Mouse (Mus musculus): ENCODE results near the gene Cald1. TPM values are rescaled to one million over a fixed set of nuclear protein-coding genes. Genes with fewer than 3 reads are reported as not detected.

Cald1 gene
- polyA plus RNA-seq, 1 experiment from 2014 or later: 368 TPM

DNA sequence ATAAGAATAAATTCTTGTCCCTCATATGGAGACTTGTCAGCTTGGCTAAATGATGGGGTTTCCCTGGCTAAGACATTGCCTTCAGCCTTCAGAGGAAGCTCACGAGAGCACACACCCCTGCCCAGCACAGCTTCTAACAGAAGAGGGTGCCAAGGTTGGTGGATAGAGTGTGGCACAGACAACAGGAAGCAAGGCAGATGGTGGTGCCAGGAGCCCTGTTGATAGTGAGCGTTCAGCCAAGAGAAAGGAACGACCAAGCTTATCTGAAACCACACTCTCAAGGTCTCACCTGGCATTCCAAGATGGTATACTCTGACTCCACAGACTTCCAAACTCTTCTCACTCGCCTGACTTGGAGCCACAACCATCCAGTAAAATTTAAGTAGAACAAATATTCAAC is 66.0 kb downstream of the Cald1 start:
- H3K4me3 ChIP-seq (ENCODE audit: low read depth, low read length): no peak overlapping the region
- no peaks in the 10 kb centered on the region for H3K36me3 ChIP-seq (ENCODE audit: control insufficient read depth, insufficient read depth, low read length)
- 0 out of 2 replicates have a peak, but pooled peaks cover 4% of the 10 kb centered on the region for H3K4me1 ChIP-seq (ENCODE audit: control insufficient read depth, insufficient read depth, low read length)
- H3K9me3 ChIP-seq (ENCODE audit: control insufficient read depth, low read depth, low read length): no peaks in the 10 kb centered on the region
- no peak overlapping the region for H3K4me2 ChIP-seq (replicated peaks; ENCODE audit: low read depth, low read length)
- no peak for ATAC-seq (ENCODE audit: insufficient number of reproducible peaks, insufficient read depth, low FRiP score, low read depth)
- no peaks in the 10 kb centered on the region for H3K27me3 ChIP-seq (ENCODE audit: control insufficient read depth, insufficient read depth, low read length)
- no peak overlapping the region for H3K9ac ChIP-seq (replicated peaks; ENCODE audit: low read depth, low read length)
- WGBS: 65% methylated on average over 4 of the region's 4 CpGs
- H3K27ac ChIP-seq (ENCODE audit: low read length): no peak overlapping the region

GRCm38 (mm10) chr6:34664749-34665148 is 66.4 kb downstream of the Cald1 start:
- Histone ChIP-seq H3K4me1 (ENCODE audit: control insufficient read depth, insufficient read depth, low read length) (peaks cover 6% of the 10 kb centered on the region; the same call in 1 of the 2 replicates), H3K27ac (ENCODE audit: low read length) (no peak overlapping the region), H3K9ac (replicated peaks; ENCODE audit: low read depth, low read length) (no peak overlapping the region), H3K4me3 (ENCODE audit: low read depth, low read length) (no peak overlapping the region), H3K4me2 (replicated peaks; ENCODE audit: low read depth, low read length) (no peak overlapping the region), H3K27me3 (ENCODE audit: control insufficient read depth, insufficient read depth, low read length) (no peaks in the 10 kb centered on the region), H3K9me3 (ENCODE audit: control insufficient read depth, low read depth, low read length) (no peaks in the 10 kb centered on the region), H3K36me3 (ENCODE audit: control insufficient read depth, insufficient read depth, low read length) (no peaks in the 10 kb centered on the region)
- WGBS: 45% methylated on average over 5 of the region's 5 CpGs
- ATAC-seq (ENCODE audit: insufficient number of reproducible peaks, insufficient read depth, low FRiP score, low read depth): no peak

- 81% methylated on average over 5 of the region's 5 CpGs for WGBS
- H3K4me1 ChIP-seq (ENCODE audit: control insufficient read depth, insufficient read depth, low read length): peaks cover 7% of the 10 kb centered on the region; the same call in 1 of the 2 replicates
- H3K27me3 ChIP-seq (ENCODE audit: control insufficient read depth, insufficient read depth, low read length): no peaks in the 10 kb centered on the region
- H3K4me2 ChIP-seq (replicated peaks; ENCODE audit: low read depth, low read length): no peak overlapping the region
- no peak overlapping the region for H3K27ac ChIP-seq (ENCODE audit: low read length)
- H3K4me3 ChIP-seq (ENCODE audit: low read depth, low read length): no peak overlapping the region
- no peak for ATAC-seq (ENCODE audit: insufficient number of reproducible peaks, insufficient read depth, low FRiP score, low read depth)
- H3K9ac ChIP-seq (replicated peaks; ENCODE audit: low read depth, low read length): no peak overlapping the region
- H3K9me3 ChIP-seq (ENCODE audit: control insufficient read depth, low read depth, low read length): no peaks in the 10 kb centered on the region
- no peaks in the 10 kb centered on the region for H3K36me3 ChIP-seq (ENCODE audit: control insufficient read depth, insufficient read depth, low read length)
Observed at GRCm38 (mm10) chr6:34668739-34669254, 70.5 kb downstream of the Cald1 start.

- Histone ChIP-seq H3K36me3 (ENCODE audit: control insufficient read depth, insufficient read depth, low read length) (no peaks in the 10 kb centered on the region), H3K4me1 (ENCODE audit: control insufficient read depth, insufficient read depth, low read length) (peaks cover 7% of the 10 kb centered on the region; the same call in 1 of the 2 replicates), H3K27me3 (ENCODE audit: control insufficient read depth, insufficient read depth, low read length) (no peaks in the 10 kb centered on the region), H3K9ac (replicated peaks; ENCODE audit: low read depth, low read length) (no peak overlapping the region), H3K4me2 (replicated peaks; ENCODE audit: low read depth, low read length) (no peak overlapping the region), H3K9me3 (ENCODE audit: control insufficient read depth, low read depth, low read length) (no peaks in the 10 kb centered on the region), H3K27ac (ENCODE audit: low read length) (no peak overlapping the region), H3K4me3 (ENCODE audit: low read depth, low read length) (no peak overlapping the region)
- WGBS: 62% methylated on average over 1 of the region's 1 CpGs
- no peak for ATAC-seq (ENCODE audit: insufficient number of reproducible peaks, insufficient read depth, low FRiP score, low read depth)
Observed at GRCm38 (mm10) chr6:34671355-34671754, 73.1 kb downstream of the Cald1 start.

- 79% methylated on average over 7 of the region's 7 CpGs for WGBS
- no peak overlapping the region for H3K9ac ChIP-seq (replicated peaks; ENCODE audit: low read depth, low read length)
- no peak overlapping the region for H3K4me3 ChIP-seq (ENCODE audit: low read depth, low read length)
- H3K4me1 ChIP-seq (ENCODE audit: control insufficient read depth, insufficient read depth, low read length): peaks cover 3% of the 10 kb centered on the region; the same call in 1 of the 2 replicates
- H3K36me3 ChIP-seq (ENCODE audit: control insufficient read depth, insufficient read depth, low read length): no peaks in the 10 kb centered on the region
- no peak overlapping the region for H3K4me2 ChIP-seq (replicated peaks; ENCODE audit: low read depth, low read length)
- H3K27ac ChIP-seq (ENCODE audit: low read length): no peak overlapping the region
- ATAC-seq (ENCODE audit: insufficient number of reproducible peaks, insufficient read depth, low FRiP score, low read depth): no peak
- no peaks in the 10 kb centered on the region for H3K9me3 ChIP-seq (ENCODE audit: control insufficient read depth, low read depth, low read length)
- H3K27me3 ChIP-seq (ENCODE audit: control insufficient read depth, insufficient read depth, low read length): no peaks in the 10 kb centered on the region
Observed at GRCm38 (mm10) chr6:34674416-34674815, 76.1 kb downstream of the Cald1 start.

GRCm38 (mm10) chr6:34674897-34675296 is 76.6 kb downstream of the Cald1 start:
- H3K27ac ChIP-seq (ENCODE audit: low read length): no peak overlapping the region
- no peaks in the 10 kb centered on the region for H3K36me3 ChIP-seq (ENCODE audit: control insufficient read depth, insufficient read depth, low read length)
- no peak overlapping the region for H3K9ac ChIP-seq (replicated peaks; ENCODE audit: low read depth, low read length)
- WGBS: 74% methylated on average over 10 of the region's 10 CpGs
- no peaks in the 10 kb centered on the region for H3K27me3 ChIP-seq (ENCODE audit: control insufficient read depth, insufficient read depth, low read length)
- no peaks in the 10 kb centered on the region for H3K4me1 ChIP-seq (ENCODE audit: control insufficient read depth, insufficient read depth, low read length)
- H3K9me3 ChIP-seq (ENCODE audit: control insufficient read depth, low read depth, low read length): no peaks in the 10 kb centered on the region
- no peak overlapping the region for H3K4me2 ChIP-seq (replicated peaks; ENCODE audit: low read depth, low read length)
- ATAC-seq (ENCODE audit: insufficient number of reproducible peaks, insufficient read depth, low FRiP score, low read depth): no peak
- H3K4me3 ChIP-seq (ENCODE audit: low read depth, low read length): no peak overlapping the region

- H3K9ac ChIP-seq (replicated peaks; ENCODE audit: low read depth, low read length): no peak overlapping the region
- ATAC-seq (ENCODE audit: insufficient number of reproducible peaks, insufficient read depth, low FRiP score, low read depth): no peak
- H3K9me3 ChIP-seq (ENCODE audit: control insufficient read depth, low read depth, low read length): no peaks in the 10 kb centered on the region
- no peak overlapping the region for H3K4me2 ChIP-seq (replicated peaks; ENCODE audit: low read depth, low read length)
- no peak overlapping the region for H3K27ac ChIP-seq (ENCODE audit: low read length)
- no peak overlapping the region for H3K4me3 ChIP-seq (ENCODE audit: low read depth, low read length)
- peaks cover 15% of the 10 kb centered on the region for H3K4me1 ChIP-seq (ENCODE audit: control insufficient read depth, insufficient read depth, low read length)
- H3K36me3 ChIP-seq (ENCODE audit: control insufficient read depth, insufficient read depth, low read length): no peaks in the 10 kb centered on the region
- no peaks in the 10 kb centered on the region for H3K27me3 ChIP-seq (ENCODE audit: control insufficient read depth, insufficient read depth, low read length)
- WGBS: 55% methylated on average over 8 of the region's 8 CpGs
Observed at GRCm38 (mm10) chr6:34682126-34682525, 83.8 kb downstream of the Cald1 start.

DNA sequence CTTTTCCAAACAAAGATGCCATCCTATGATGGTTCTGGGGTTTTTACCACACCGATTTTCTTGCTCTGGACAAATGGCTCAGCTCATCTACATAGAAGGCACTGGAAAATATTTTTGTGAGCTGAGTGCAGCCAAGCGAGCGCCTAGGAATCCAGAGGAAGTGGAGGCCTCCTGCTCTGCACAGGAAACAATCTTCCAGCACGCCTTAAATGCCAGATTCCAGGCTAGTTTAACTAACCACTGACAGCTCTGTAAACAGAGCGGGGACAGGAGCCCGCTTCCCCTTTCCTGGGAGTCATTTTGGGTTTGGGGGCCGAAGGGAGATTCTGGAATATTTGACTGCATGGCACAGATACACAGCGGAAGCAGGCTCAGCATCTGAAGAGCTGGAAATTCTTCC is 86.6 kb downstream of the Cald1 start:
- Histone ChIP-seq H3K9ac (replicated peaks; ENCODE audit: low read depth, low read length) (no peak overlapping the region), H3K4me1 (ENCODE audit: control insufficient read depth, insufficient read depth, low read length) (peaks cover 19% of the 10 kb centered on the region), H3K4me2 (replicated peaks; ENCODE audit: low read depth, low read length) (peak overlapping the region; percentile 17; the same call in 1 of the 2 replicates), H3K27ac (ENCODE audit: low read length) (peak overlapping the region; percentile 64), H3K27me3 (ENCODE audit: control insufficient read depth, insufficient read depth, low read length) (no peaks in the 10 kb centered on the region), H3K4me3 (ENCODE audit: low read depth, low read length) (no peak overlapping the region), H3K9me3 (ENCODE audit: control insufficient read depth, low read depth, low read length) (no peaks in the 10 kb centered on the region), H3K36me3 (ENCODE audit: control insufficient read depth, insufficient read depth, low read length) (peaks cover 8% of the 10 kb centered on the region; the same call in 1 of the 2 replicates)
- no peak for ATAC-seq (ENCODE audit: insufficient number of reproducible peaks, insufficient read depth, low FRiP score, low read depth)
- 10% methylated on average over 8 of the region's 8 CpGs for whole genome bisulfite sequencing

DNA sequence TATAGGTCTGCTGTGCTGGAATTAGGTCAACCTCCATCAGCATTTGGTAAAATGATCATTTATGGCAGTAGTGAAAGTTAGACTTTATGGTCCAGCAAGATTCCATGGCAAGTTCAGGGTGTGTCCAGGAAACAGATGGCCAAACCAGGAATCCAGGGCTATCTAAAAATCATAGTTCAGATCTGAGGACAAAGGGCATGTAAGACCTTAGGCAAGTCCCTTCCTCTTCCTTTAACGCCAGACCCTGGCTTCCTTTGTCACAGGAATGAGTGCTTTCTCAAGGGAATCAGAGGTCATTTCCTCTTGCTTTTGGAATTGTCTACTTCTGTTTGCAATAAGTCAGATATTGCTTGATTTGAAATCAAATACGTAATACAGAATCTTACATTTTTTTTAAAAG is 90.7 kb downstream of the Cald1 start:
- Histone ChIP-seq H3K9ac (replicated peaks; ENCODE audit: low read depth, low read length) (no peak overlapping the region), H3K27me3 (ENCODE audit: control insufficient read depth, insufficient read depth, low read length) (no peaks in the 10 kb centered on the region), H3K4me3 (ENCODE audit: low read depth, low read length) (no peak overlapping the region), H3K9me3 (ENCODE audit: control insufficient read depth, low read depth, low read length) (no peaks in the 10 kb centered on the region), H3K36me3 (ENCODE audit: control insufficient read depth, insufficient read depth, low read length) (peaks cover 8% of the 10 kb centered on the region; the same call in 1 of the 2 replicates), H3K27ac (ENCODE audit: low read length) (no peak overlapping the region), H3K4me2 (replicated peaks; ENCODE audit: low read depth, low read length) (no peak overlapping the region), H3K4me1 (ENCODE audit: control insufficient read depth, insufficient read depth, low read length) (peaks cover 21% of the 10 kb centered on the region)
- no peak for ATAC-seq (ENCODE audit: insufficient number of reproducible peaks, insufficient read depth, low FRiP score, low read depth)
- WGBS: 75% methylated on average over 2 of the region's 2 CpGs
